Mouse (Mus musculus) neural tube, embryonic 11.5 days (tissue): Measurements from ENCODE around the gene AC109138.7. TPM values are rescaled to one million over a fixed set of nuclear protein-coding genes. Genes with fewer than 3 reads are reported as not detected.

ENCODE experiments used
- ATAC-seq: fragments of 200-750 bp; cut with Nextera tagmentation; 2 replicates; pipeline ENCODE4 v1.8.0; 2017; ENCODE audit warnings: moderate number of reproducible peaks, mild to moderate bottlenecking, moderate TSS enrichment, moderate library complexity; ENCODE audit not compliant: insufficient read depth, low FRiP score, low TSS enrichment
- DNase-seq: peaks from one replicate; pipeline ENCODE4 v3.0.0-alpha.2; 2015; ENCODE audit warnings: low spot score
- H3K27ac ChIP-seq: fragments of 300-500 bp; sonication (generic); 2 replicates; pipeline ENCODE4 v1.5.1; 2014; ENCODE audit warnings: low read depth, mild to moderate bottlenecking, low read length
- H3K27me3 ChIP-seq: fragments of 300-500 bp; sonication (generic); 2 replicates; pipeline ENCODE4 v1.6.1; 2014; ENCODE audit warnings: mild to moderate bottlenecking, low read length, mixed read lengths; ENCODE audit not compliant: control insufficient read depth, insufficient read depth
- H3K36me3 ChIP-seq: fragments of 300-500 bp; sonication (generic); 2 replicates; pipeline ENCODE4 v1.6.1; 2014; ENCODE audit warnings: mild to moderate bottlenecking, low read length, moderate library complexity, mixed read lengths; ENCODE audit not compliant: control insufficient read depth, insufficient read depth
- H3K4me1 ChIP-seq: fragments of 300-500 bp; sonication (generic); 2 replicates; pipeline ENCODE4 v1.6.1; 2014; ENCODE audit warnings: low read length, mixed read lengths; ENCODE audit not compliant: control insufficient read depth, insufficient read depth
- H3K4me2 ChIP-seq: fragments of 300-500 bp; sonication (generic); 2 replicates; pipeline ENCODE4 v1.6.1; 2014; ENCODE audit warnings: low read depth, mild to moderate bottlenecking, moderate library complexity
- H3K4me3 ChIP-seq: fragments of 300-500 bp; sonication (generic); 2 replicates; pipeline ENCODE4 v1.5.1; 2014; ENCODE audit warnings: low read depth, low read length
- H3K9ac ChIP-seq: fragments of 300-500 bp; sonication (generic); 2 replicates; pipeline ENCODE4 v1.6.1; 2014; ENCODE audit warnings: mild to moderate bottlenecking, low read length
- H3K9me3 ChIP-seq: fragments of 300-500 bp; sonication (generic); 2 replicates; pipeline ENCODE4 v1.6.1; 2016; ENCODE audit warnings: low read length; ENCODE audit not compliant: control insufficient read depth
- WGBS: fragments of 180-500 bp; shearing (Covaris S2); extraction: QIAGEN DNeasy Blood & Tissue Kit; methylation state at CpG from one replicate; pipeline ENCODE4 v1.1.7; 2014; 5-methylcytosine and 5-hydroxymethylcytosine counted together
- polyA plus RNA-seq: library from polyadenylated mRNA; unstranded; fragments of >200 nt; fragmentation: Nextera tagmentation; extraction: Ambion mirVana; gene quantifications from 2 replicates; pipeline ENCODE4 v1.2.1, GENCODE M21; 2014

AC109138.7 gene
- polyA plus RNA-seq, 1 experiment from 2014 or later, result not detected

GRCm38 (mm10) chr19:4191528-4192250 lies 22.5 kb upstream of the AC109138.7 start, which contains the start of gene Ppp1ca:
Gene Ppp1ca (plus strand): TSS chr19:4192065.
- H3K4me2 ChIP-seq, result peak within 1 kb of the TSS; percentile 90
- WGBS, result 6% methylated on average over 44 of the region's 47 CpGs
- ATAC-seq, result peak; percentile 92
- H3K9ac ChIP-seq, result peak within 1 kb of the TSS; percentile 96
- peak within 1 kb of the TSS; percentile 98 for H3K4me3 ChIP-seq
- peak within 1 kb of the TSS; percentile 85 for H3K27ac ChIP-seq
- no peaks in the 10 kb centered on the region for H3K9me3 ChIP-seq
- peaks cover 10% of the 10 kb centered on the region for H3K4me1 ChIP-seq
- H3K36me3 ChIP-seq, result peaks cover 14% of the 10 kb centered on the region
- no peaks in the 10 kb centered on the region for H3K27me3 ChIP-seq
- DNase-seq, result peak; percentile 99

GRCm38 (mm10) chr19:4192251-4192985 lies 21.7 kb upstream of the AC109138.7 start:
- Histone ChIP-seq H3K4me1 (peaks cover 10% of the 10 kb centered on the region), H3K9me3 (no peaks in the 10 kb centered on the region), H3K36me3 (peaks cover 14% of the 10 kb centered on the region), H3K9ac (peak overlapping the region; percentile 96), H3K4me2 (peak overlapping the region; percentile 90), H3K4me3 (peak overlapping the region; percentile 98), H3K27ac (peak overlapping the region; percentile 85), H3K27me3 (no peaks in the 10 kb centered on the region)
- peak; percentile 23; the same call in 1 of the 2 replicates for ATAC-seq
- DNase-seq, result peak; percentile 42
- under 1% methylated on average over 45 of the region's 52 CpGs for WGBS

- peak overlapping the region; percentile 98 for H3K4me3 ChIP-seq
- H3K9me3 ChIP-seq, result no peaks in the 10 kb centered on the region
- WGBS, result 63% methylated on average over 6 of the region's 6 CpGs
- peaks cover 10% of the 10 kb centered on the region for H3K4me1 ChIP-seq
- no peak overlapping the region for H3K27ac ChIP-seq
- H3K36me3 ChIP-seq, result peaks cover 14% of the 10 kb centered on the region
- peak overlapping the region; percentile 96 for H3K9ac ChIP-seq
- no peaks in the 10 kb centered on the region for H3K27me3 ChIP-seq
- ATAC-seq (no peak), DNase-seq (no peak)
- H3K4me2 ChIP-seq, result peak overlapping the region; percentile 90
Measured at GRCm38 (mm10) chr19:4193129-4193528, 21.0 kb upstream of the AC109138.7 start.

- no peak for ATAC-seq
Measured at GRCm38 (mm10) chr19:4194021-4194724, 20.0 kb upstream of the AC109138.7 start.

GRCm38 (mm10) chr19:4194776-4195650 lies 19.1 kb upstream of the AC109138.7 start:
- Histone ChIP-seq H3K9me3 (no peaks in the 10 kb centered on the region), H3K27ac (no peak overlapping the region), H3K4me1 (peaks cover 10% of the 10 kb centered on the region), H3K36me3 (peaks cover 14% of the 10 kb centered on the region), H3K27me3 (no peaks in the 10 kb centered on the region), H3K9ac (no peak overlapping the region), H3K4me2 (no peak overlapping the region), H3K4me3 (no peak overlapping the region)
- no peak for ATAC-seq
- 87% methylated on average over 12 of the region's 12 CpGs for WGBS
- no peak for DNase-seq

More at GRCm38 (mm10) chr19:4194021-4194724, 20.0 kb upstream of the AC109138.7 start:
- Histone ChIP-seq H3K4me1 (peaks cover 10% of the 10 kb centered on the region), H3K27ac (no peak overlapping the region), H3K9ac (no peak overlapping the region), H3K4me3 (no peak overlapping the region), H3K36me3 (peaks cover 14% of the 10 kb centered on the region), H3K27me3 (no peaks in the 10 kb centered on the region), H3K9me3 (no peaks in the 10 kb centered on the region), H3K4me2 (no peak overlapping the region)
- DNase-seq, result no peak
- 91% methylated on average over 8 of the region's 8 CpGs for WGBS

GRCm38 (mm10) chr19:4196048-4196447 lies 18.1 kb upstream of the AC109138.7 start:
- Histone ChIP-seq H3K27ac (no peak overlapping the region), H3K36me3 (peaks cover 14% of the 10 kb centered on the region), H3K4me1 (peaks cover 14% of the 10 kb centered on the region), H3K9me3 (no peaks in the 10 kb centered on the region), H3K4me2 (no peak overlapping the region), H3K27me3 (no peaks in the 10 kb centered on the region), H3K9ac (no peak overlapping the region), H3K4me3 (no peak overlapping the region)
- no peak for DNase-seq
- 59% methylated on average over 2 of the region's 2 CpGs for WGBS
- no peak for ATAC-seq

- H3K4me2 ChIP-seq, result no peak overlapping the region
- no peak overlapping the region for H3K27ac ChIP-seq
- peaks cover 14% of the 10 kb centered on the region for H3K36me3 ChIP-seq
- ATAC-seq (no peak), DNase-seq (no peak)
- H3K4me1 ChIP-seq, result peaks cover 14% of the 10 kb centered on the region
- H3K27me3 ChIP-seq, result no peaks in the 10 kb centered on the region
- H3K4me3 ChIP-seq, result no peak overlapping the region
- no peak overlapping the region for H3K9ac ChIP-seq
- 28% methylated on average over 5 of the region's 5 CpGs for WGBS
- H3K9me3 ChIP-seq, result no peaks in the 10 kb centered on the region
Measured at GRCm38 (mm10) chr19:4196548-4196947, 17.6 kb upstream of the AC109138.7 start.

GRCm38 (mm10) chr19:4197180-4197579 lies 17.0 kb upstream of the AC109138.7 start:
- ATAC-seq (no peak), DNase-seq (no peak)
- Histone ChIP-seq H3K36me3 (peaks cover 14% of the 10 kb centered on the region), H3K4me1 (peaks cover 14% of the 10 kb centered on the region), H3K4me3 (no peak overlapping the region), H3K9me3 (no peaks in the 10 kb centered on the region), H3K4me2 (no peak overlapping the region; the same call in 1 of the 2 replicates), H3K27me3 (no peaks in the 10 kb centered on the region), H3K27ac (no peak overlapping the region), H3K9ac (no peak overlapping the region)
- 71% methylated on average over 3 of the region's 3 CpGs for whole genome bisulfite sequencing
